Mouse (Mus musculus): Measurements from ENCODE around the gene Rfc5.
"Not testable (repeated sequence)": the region's sequence is repeated elsewhere in the genome, so short reads cannot be mapped to it uniquely, and the experiment has no call there.

Rfc5 gene

GRCm38 (mm10) chr5:117347838-117348237, 41.0 kb downstream of the Rfc5 start:
- no peak for DNase-seq (ENCODE audit: low spot score in 2 of 2)

- DNase-seq (ENCODE audit: low spot score in 2 of 2) = no peak
These were observed 41.8 kb downstream of the Rfc5 start for GRCm38 (mm10) chr5:117347011-117347410.

- no peak for DNase-seq (ENCODE audit: low spot score in 2 of 2)
These were observed 42.6 kb downstream of the Rfc5 start for GRCm38 (mm10) chr5:117346281-117346680.

GRCm38 (mm10) chr5:117345432-117345976, 43.3 kb downstream of the Rfc5 start:
- DNase-seq (ENCODE audit: low spot score in 2 of 2) = no peak

GRCm38 (mm10) chr5:117344496-117344895, 44.4 kb downstream of the Rfc5 start:
- DNase-seq (ENCODE audit: low spot score in 2 of 2) = not testable (repeated sequence)

- no peak for DNase-seq (ENCODE audit: low spot score in 2 of 2)
These were observed 47.0 kb downstream of the Rfc5 start for GRCm38 (mm10) chr5:117341896-117342295.

- DNase-seq (ENCODE audit: low spot score in 2 of 2) = no peak
These were observed 48.8 kb downstream of the Rfc5 start for GRCm38 (mm10) chr5:117340081-117340480.

GRCm38 (mm10) chr5:117338503-117338902, 50.3 kb downstream of the Rfc5 start:
- no peak for DNase-seq (ENCODE audit: low spot score in 2 of 2)

GRCm38 (mm10) chr5:117337999-117338398, 50.8 kb downstream of the Rfc5 start:
- DNase-seq (ENCODE audit: low spot score in 2 of 2) = no peak

- no peak for DNase-seq (ENCODE audit: low spot score in 2 of 2)
These were observed 58.4 kb downstream of the Rfc5 start for GRCm38 (mm10) chr5:117330457-117330856.
